Mouse (Mus musculus) right cerebral cortex, postnatal 14 days (tissue): ENCODE data around the gene Cldn3.
"Not testable (repeated sequence)": the region's sequence is repeated elsewhere in the genome, so short reads cannot be mapped to it uniquely, and the experiment has no call there.

Experiments used
- DNase-seq: peaks from one replicate; pipeline ENCODE4 v3.0.0; 2022

Gene Cldn3

GRCm38 (mm10) chr5:134985633-134986297 is at the start of gene Cldn3:
TSS of gene Cldn3 (plus strand) at chr5:134986214.
- DNase-seq, result no peak

- no peak for DNase-seq
Measured at GRCm38 (mm10) chr5:134936626-134937185, 49.3 kb upstream of the Cldn3 start.

DNA sequence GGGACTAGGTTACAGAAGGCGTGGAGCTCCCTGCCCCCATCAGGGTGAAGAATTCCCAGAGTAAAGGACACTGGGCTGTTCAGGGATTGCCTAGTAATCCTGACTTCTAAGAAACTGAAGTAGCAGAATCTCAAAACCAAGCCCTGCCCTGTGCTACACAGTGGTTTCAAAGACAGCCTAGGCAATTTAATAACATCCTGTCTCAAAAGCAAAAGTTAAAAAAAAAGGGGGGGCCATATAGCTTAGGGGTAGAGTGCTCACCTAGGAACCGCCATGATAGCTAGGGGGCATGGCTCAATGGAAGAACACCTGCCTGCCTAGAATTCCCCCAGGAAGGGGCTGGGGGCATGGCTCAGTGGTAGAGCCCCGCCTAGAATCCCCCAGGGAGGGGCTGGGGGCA is 46.9 kb upstream of the Cldn3 start:
- no peak for DNase-seq

DNA sequence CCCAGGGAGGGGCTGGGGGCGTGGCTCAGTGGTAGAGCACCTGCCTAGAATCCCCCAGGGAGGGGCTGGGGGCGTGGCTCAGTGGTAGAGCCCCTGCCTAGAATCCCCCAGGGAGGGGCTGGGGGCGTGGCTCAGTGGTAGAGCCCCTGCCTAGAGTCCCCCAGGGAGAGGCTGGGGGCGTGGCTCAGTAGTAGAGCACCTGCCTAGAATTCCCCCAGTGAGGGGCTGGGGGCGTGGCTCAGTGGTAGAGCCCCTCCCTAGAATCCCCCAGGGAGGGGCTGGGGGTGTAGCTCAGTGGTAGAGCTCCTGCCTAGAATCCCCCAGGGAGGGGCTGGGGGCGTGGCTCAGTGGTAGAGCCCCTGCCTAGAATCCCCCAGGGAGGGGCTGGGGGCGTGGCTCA is 46.5 kb upstream of the Cldn3 start:
- not testable (repeated sequence) for DNase-seq

DNA sequence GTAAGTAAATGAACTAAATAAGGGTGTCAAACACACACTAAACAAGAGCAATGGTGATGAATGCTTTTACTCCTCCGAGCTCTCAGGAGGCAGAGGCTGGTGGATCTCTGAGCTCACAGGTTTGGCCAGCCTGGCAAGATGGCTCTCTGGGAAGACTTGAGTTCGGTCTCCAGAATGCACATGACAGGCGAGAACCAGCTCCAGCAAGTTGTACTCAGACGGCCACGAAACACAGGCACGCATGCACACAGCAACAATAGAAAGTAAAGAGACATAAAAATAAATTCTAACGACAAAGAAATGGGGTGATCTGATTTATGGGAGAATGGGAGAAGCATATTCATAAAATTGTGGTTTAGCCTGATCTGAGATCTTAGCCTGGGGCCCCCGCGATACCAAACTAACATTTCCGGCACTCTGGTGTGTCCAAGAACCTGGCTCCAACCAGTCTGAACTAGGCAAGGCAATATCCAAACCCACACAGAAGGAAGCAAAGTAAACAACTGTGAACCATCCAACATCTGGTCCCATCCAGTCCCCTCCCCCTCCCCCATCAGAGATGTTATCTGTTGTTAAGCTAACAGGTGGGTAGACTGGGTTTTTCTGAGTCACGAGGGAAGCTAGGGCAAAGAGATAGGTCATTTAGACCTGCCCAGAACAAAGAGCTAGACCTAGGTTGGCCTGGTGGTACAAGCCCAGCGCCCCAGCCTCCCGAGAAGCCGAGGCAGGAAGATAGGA is 44.4 kb upstream of the Cldn3 start:
- no peak for DNase-seq

GRCm38 (mm10) chr5:134942740-134943139 is 43.3 kb upstream of the Cldn3 start:
- no peak for DNase-seq

- DNase-seq, result no peak
Measured at GRCm38 (mm10) chr5:134944179-134944578, 41.8 kb upstream of the Cldn3 start.

DNA sequence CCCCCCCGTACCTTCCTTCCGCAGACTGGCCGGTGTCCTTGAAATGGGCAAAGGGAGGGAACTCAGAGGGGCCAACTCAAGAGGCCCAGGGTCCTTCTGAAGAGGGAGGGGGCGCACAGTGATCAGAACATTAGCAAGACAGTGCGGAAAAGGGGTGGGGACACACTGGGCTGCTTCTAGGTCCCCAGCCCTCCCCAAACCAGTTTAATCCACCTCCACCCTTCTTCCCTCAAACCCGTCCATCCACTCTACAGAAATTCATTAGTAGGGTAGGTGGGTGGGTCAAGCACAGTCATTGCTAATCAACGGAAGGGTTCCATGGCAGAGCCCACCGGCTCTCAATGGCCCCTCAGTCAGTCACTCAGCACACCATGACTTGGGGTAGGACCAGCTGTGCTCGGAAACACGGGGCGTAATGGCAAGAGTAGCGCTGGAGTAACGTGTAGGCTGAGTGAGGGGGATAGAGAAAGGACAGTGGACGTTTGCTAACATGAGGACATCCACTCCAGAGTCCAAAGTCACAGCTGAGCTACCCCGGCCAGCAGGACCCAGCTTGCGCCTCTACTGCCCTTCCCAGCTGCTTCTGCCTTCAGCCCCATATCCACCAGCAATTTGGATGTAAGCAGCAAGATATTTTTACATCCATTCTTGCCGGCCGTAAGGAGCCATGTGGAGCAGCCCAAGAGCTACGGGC is 40.6 kb upstream of the Cldn3 start:
- DNase-seq, result no peak

DNA sequence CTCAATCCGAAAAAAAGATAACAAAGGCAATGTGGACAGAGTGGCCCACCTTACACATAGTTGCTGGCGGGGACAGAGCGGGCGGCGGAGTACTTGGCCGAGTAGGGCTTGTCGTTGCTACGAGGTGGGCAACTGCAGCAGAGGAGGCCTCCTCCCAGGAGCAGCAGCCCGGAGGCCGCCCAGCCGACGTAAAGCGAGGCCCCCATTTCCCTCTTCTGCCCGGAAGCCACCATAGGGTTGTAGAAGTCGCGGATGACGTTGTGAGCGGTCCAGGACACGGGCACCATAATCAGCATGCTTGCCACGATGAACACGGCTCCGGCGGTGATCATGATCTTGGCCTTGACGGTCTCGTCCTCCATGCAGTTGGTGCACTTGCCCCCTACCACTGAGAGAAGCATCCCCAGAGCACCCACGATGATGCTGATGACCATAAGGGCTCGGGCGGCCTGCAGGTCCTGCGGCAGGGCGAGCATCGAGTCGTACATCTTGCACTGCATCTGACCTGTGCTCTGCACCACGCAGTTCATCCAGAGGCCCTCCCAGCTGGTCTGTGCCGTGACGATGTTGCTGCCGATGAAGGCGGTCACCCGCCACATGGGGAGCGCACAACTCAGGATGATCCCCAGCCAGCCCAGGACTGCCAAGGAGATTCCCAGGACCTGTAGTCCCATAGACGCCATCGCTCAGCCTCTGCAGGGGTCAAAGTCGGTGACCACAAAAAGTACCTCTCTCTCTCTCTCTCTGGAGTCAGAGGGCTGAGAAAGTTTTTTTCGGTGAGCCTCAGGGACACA is 39.8 kb upstream of the Cldn3 start:
- no peak for DNase-seq

GRCm38 (mm10) chr5:134946857-134947255 is 39.2 kb upstream of the Cldn3 start, which contains the start of gene Cldn4:
TSS of gene Cldn4 (minus strand) at chr5:134946934.
- DNase-seq, result no peak

GRCm38 (mm10) chr5:134947420-134948084 is 38.5 kb upstream of the Cldn3 start:
- no peak for DNase-seq

DNA sequence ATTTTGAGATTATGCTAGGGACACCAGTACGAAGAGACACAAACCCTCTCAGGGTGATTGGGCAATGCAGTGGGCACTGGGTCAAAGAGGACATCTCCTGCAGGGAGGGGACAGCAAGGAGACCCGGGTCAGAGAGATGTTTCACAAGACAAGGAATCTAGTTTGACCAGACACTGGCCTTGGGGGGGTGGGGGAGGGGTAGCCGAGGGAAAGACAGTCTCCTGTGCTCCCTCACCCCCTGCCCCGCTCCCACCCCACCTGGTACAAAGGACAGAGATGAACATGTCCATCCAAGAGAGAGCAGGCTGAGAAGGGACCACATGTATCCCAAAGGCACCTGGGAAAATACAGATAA is 38.0 kb upstream of the Cldn3 start:
- DNase-seq, result no peak

- no peak for DNase-seq
Measured at GRCm38 (mm10) chr5:134951053-134951884, 34.7 kb upstream of the Cldn3 start.

DNA sequence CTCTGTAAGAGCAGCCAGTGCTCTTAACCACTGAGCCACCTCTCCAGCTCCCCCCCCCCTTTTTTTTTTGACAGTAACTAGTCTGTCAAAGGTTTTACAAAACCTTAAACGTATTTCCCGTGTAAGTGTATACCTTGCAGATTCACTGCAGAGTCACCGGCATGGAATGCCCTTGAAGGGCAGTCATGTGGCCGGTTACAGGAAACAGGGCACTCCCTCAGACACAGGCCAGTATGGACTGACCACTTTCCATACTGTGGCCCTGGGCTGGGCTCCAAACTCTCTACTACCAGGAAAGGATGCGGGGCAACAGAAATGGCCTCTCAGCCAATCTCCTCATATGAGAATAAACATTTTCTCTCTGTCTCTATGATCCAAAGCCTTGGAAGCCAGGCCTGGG is 30.5 kb upstream of the Cldn3 start:
- DNase-seq, result no peak

DNA sequence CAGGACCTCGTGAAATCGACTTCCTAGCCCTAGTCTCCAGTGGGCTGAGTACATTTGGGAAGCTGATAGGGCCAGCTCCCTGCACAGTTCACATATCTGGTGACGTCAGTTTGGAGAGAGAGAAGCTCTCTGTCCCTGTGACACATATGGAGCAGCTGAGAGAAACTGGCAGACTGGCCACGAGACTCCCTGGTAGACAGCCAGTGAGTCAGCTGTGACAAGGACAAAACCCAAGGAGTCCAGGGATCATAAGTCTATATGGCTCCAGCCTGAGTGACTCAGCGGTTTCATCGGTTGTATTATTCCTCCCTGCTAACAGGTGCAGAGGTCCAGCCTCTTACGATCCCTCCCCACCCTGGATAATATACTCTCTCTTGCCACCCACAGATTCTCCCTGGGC is 26.9 kb upstream of the Cldn3 start:
- no peak for DNase-seq

- DNase-seq, result no peak
Measured at GRCm38 (mm10) chr5:134960430-134960829, 25.6 kb upstream of the Cldn3 start.

DNA sequence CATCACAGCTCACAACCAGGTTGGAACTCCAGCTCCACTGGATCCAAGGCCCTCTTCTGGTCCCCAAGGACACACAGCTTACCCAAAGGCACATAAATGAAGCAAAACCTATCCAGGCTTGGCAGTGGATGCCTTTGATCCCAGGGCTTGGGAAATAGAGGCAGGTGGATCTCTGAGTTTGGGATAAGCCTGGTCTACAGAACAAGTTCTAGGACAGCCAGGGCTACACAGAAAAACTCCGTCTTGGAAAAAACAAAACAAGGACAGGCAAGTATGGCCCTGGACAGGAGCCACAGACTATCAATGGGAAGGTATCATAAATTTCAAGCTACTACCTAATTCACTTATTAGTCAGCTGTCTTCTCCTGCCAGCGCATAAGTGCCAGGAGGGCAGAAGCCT is 24.5 kb upstream of the Cldn3 start:
- no peak for DNase-seq

- DNase-seq, result no peak
Measured at GRCm38 (mm10) chr5:134963546-134963945, 22.5 kb upstream of the Cldn3 start.

DNA sequence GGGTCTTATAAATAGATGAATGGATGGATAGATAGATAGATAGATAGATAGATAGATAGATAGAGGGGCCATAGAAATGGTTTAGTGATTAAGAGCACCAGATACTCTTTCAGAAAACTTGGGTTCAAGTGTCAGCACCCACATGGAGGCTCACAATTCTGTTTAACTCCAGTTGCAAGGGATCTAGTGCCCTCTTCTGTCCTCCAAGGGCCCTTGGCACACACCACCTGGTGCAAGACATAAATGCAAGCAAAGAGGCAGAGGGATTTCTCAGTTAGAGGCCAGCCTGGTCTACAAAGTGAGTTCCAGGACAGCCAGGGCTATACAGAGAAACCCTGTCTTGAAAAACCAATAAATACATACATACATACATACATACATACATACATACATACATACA is 21.4 kb upstream of the Cldn3 start:
- not testable (repeated sequence) for DNase-seq

GRCm38 (mm10) chr5:134965473-134965851 is 20.6 kb upstream of the Cldn3 start:
- DNase-seq, result peak; percentile 75
